Mouse (Mus musculus) cerebellum, adult 2 months (tissue): ENCODE results near the gene Npas3.

Experiments used
- CTCF ChIP-seq: fragments of 200-500 bp; IDR thresholded peaks from 2 replicates; pipeline ENCODE4 v1.5.1; 2011; ENCODE audit warnings: low read depth, mild to moderate bottlenecking, control low read depth, low read length, moderate library complexity, borderline replicate concordance; ENCODE audit not compliant: insufficient read depth
- POLR2A ChIP-seq: fragments of 200-500 bp; IDR thresholded peaks from 2 replicates; pipeline ENCODE4 v1.6.1; 2011; ENCODE audit warnings: low read length, control low read depth, borderline replicate concordance; ENCODE audit not compliant: insufficient read depth

- TF ChIP-seq CTCF (no peak), POLR2A (no peak)
These were observed 68.2 kb downstream of the Npas3 start for GRCm38 (mm10) chr12:53316715-53317114.
